Mouse (Mus musculus) ES-Bruce4 (cell line): ENCODE measurements around the gene Atg13.

Source experiments
- CTCF ChIP-seq: IDR thresholded peaks from one replicate; pipeline ENCODE4 v1.8.1; 2011; ENCODE audit warnings: low read depth, low read length
- EP300 ChIP-seq: IDR thresholded peaks from 2 replicates; pipeline ENCODE4 v1.6.1; 2011; ENCODE audit warnings: low read depth, low read length; ENCODE audit not compliant: insufficient read depth

DNA sequence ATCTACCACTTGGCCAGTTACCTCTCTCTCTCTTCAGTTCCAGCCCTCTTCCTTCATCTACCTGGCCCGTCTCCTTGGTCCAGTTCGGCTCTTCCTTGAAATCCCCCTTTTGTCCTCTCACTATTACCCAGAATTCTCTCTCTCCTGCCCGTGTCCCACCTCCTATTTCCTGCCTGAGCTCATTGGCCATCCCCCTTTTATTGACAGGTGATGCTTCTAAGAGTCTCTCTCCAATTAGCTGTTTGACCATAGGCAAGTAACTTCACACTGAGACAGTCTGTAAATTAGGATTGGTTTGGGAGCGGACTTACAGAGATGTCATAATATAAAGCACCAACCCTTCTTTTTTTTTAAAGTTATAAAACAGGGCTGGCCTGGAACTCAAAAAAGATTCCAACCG, 34.3 kb upstream of the Atg13 start:
- TF ChIP-seq EP300 (no peak), CTCF (no peak)
